Mouse (Mus musculus): ENCODE measurements around the gene Six3.

Six3 gene

GRCm38 (mm10) chr17:85611521-85612515, 1.6 kb upstream of the Six3 start:
- in situ Hi-C loops (cut with MboI, MseI), result no loop called here

DNA sequence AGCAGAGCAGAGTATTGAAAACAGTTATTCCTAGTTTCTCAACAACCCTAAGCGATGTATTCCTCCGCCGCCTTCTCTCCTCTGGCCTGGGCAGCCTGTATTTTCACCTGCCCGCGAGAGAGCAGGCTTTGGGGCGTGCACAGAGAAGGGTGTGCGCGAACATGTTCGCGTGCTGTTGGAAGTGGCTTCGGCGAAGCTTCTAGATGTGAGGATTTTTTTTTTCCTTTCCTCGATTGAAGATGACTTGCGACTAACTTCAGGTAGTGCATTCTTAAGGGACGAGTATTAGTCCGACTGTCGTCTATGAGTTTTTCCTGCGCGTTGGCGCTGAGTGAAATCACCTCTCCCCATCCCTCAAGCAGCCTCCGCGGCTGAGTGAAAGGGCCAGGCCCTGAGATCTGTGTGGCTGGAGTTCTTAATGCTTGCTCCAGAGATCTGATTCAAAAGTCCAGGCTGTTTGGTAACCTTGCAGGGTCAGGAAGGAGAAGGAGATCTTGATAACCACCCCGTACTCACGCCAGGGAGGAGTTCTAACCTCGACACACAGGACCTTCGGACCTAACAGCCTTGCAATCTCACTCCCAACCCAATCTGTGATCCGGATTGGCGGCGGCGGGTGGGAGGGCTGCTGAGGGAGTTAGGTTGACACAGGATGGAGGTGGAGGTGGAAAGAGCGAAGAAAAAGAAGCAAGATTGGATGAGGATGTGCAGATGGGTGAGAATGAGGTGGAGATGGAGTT, 712 bp upstream of the Six3 start:
- in situ Hi-C loops (cut with MboI, MseI), result no loop called here

- in situ Hi-C loops (cut with MboI, MseI), result no loop called here
Observed at GRCm38 (mm10) chr17:85614011-85614721, 758 bp downstream of the Six3 start.

GRCm38 (mm10) chr17:85614722-85615331, 1.4 kb downstream of the Six3 start:
- in situ Hi-C loops (cut with MboI, MseI), result no loop called here

DNA sequence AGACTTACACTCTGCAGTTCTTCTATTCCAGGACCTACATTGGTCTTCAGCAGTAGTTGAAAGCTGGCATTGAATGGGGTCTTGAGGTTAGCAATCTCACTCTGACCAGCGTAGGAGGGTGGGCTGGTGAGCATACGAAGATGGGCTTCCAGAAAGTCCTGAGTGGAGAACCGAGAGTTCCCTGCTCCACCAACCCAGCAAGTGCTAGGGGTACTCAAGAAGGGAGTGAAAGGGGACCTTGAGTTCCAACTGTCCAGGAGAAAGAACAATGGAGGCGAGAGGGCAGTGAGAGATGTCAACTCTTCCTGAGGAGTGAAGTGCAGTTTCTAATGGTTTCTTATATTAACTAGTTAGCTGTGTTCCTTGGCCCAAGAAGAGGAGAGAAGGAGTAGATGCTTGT, 2.2 kb downstream of the Six3 start:
- in situ Hi-C loops (cut with MboI, MseI), result no loop called here

GRCm38 (mm10) chr17:85616526-85617500, 3.4 kb downstream of the Six3 start:
- in situ Hi-C loops (cut with MboI, MseI), result no loop called here

- in situ Hi-C loops (cut with MboI, MseI), result no loop called here
Observed at GRCm38 (mm10) chr17:85617566-85618358, 4.4 kb downstream of the Six3 start.

- in situ Hi-C loops (cut with MboI, MseI), result no loop called here
Observed at GRCm38 (mm10) chr17:85618359-85619112, 5.1 kb downstream of the Six3 start.

GRCm38 (mm10) chr17:85619113-85620085, 6.0 kb downstream of the Six3 start:
- in situ Hi-C loops (cut with MboI, MseI), result loop anchor here in 1 of 2 experiments (5.0 kb wide), 1 partner anchor 502 kb away; no protein-coding TSS in a partner anchor

GRCm38 (mm10) chr17:85620086-85620481, 6.7 kb downstream of the Six3 start:
- in situ Hi-C loops (cut with MboI, MseI), result loop anchor here in 1 of 2 experiments (5.0 kb wide), 1 partner anchor 503 kb away; no protein-coding TSS in a partner anchor

DNA sequence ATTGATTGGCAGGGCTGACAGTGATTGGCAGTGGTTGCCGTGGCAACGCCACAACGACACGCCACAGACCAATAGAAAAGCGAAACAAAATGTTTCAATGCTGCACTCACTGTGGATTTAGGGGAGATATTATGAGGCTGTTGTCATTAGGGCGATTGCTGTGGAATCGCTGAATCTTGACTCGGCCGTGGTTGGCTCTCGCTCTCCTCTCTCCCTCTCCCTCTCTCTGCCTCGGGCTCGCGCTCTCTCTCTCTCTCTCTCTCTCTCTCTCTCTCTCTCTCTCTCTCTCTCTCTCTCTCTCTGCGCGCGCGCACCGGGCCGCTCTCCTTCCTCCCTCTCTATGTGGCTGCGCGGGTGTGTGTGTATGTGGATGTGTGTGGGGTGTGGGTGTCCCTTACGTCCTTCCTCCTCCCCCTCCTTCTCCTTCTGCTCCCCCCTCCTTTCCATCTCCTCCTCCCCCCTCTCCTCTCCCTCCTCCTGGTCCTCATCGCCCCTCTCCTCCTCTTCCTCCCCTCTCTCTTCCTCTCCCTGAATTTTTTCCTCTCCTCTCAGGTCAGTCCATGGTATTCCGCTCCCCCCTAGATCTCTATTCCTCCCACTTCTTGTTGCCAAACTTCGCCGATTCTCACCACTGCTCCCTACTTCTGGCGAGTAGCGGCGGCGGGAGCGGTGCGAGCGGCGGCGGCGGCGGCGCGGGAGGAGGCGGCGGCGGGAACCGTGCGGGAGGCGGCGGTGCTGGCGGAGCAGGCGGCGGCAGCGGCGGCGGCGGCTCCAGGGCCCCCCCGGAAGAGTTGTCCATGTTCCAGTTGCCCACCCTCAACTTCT, 7.5 kb downstream of the Six3 start:
- in situ Hi-C loops (cut with MboI, MseI), result loop anchor here in 1 of 2 experiments (5.0 kb wide), 1 partner anchor 504 kb away; no protein-coding TSS in a partner anchor

- in situ Hi-C loops (cut with MboI, MseI), result loop anchor here in 1 of 2 experiments (5.0 kb wide), 1 partner anchor 504 kb away; no protein-coding TSS in a partner anchor
Observed at GRCm38 (mm10) chr17:85621505-85622310, 8.3 kb downstream of the Six3 start.

- in situ Hi-C loops (cut with MboI, MseI), result loop anchor here in 1 of 2 experiments (5.0 kb wide), 1 partner anchor 505 kb away; no protein-coding TSS in a partner anchor
Observed at GRCm38 (mm10) chr17:85622493-85623157, 9.2 kb downstream of the Six3 start.

Measured in T-helper 17 cell (primary cell).